Mouse (Mus musculus): ENCODE measurements around the gene Kif20b. TPM values are rescaled to one million over a fixed set of nuclear protein-coding genes. Genes with fewer than 3 reads are reported as not detected.

Kif20b gene
- total and polyA plus RNA-seq, 3 experiments = 21.3 to 173 (median 159) TPM

DNA sequence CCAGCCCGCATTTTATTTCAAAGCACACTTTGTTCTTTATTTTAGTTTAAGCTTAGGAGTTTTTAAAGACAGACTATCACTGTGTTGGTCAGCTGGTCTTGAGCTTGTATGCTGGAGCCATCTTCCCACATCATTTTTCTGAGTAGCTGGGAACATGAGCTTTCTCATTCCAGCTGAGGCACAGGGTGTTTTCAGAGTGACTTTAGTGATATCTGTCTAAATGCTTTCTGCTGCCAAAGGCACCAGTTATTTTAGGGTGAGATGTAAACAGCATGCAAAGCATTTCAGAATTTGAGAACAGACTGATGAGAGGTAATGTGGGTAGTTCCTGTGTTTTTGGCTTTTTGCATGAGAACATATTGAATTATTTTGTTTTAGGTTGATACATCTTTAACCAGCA lies 25.0 kb downstream of the Kif20b start:
- H3K9me3 ChIP-seq (replicated peaks) = no peaks in the 10 kb centered on the region
- no peak overlapping the region for H3K4me3 ChIP-seq (ENCODE audit: low read depth, low read length)
- DNase-seq (ENCODE audit: low spot score) (no peak), ATAC-seq (ENCODE audit: extremely low read depth, insufficient number of reproducible peaks, low FRiP score, poor library complexity, severe bottlenecking) (no peak)
- no peaks in the 10 kb centered on the region for H3K4me1 ChIP-seq (ENCODE audit: insufficient read depth, low read depth, low read length)
- peaks cover 83% of the 10 kb centered on the region for H3K36me3 ChIP-seq (replicated peaks)
- no peak for TF ChIP-seq TAL1 (conservative IDR thresholded peaks at IDR 0.05; ENCODE audit: low read depth, low read length)
- TF ChIP-seq CTCF (IDR thresholded peaks at IDR 0.05; ENCODE audit: low read depth, low read length) = no peak
- TF ChIP-seq POLR2AphosphoS5 (IDR thresholded peaks at IDR 0.05; ENCODE audit: insufficient replicate concordance, low read depth, low read length) = no peak
- TF ChIP-seq GATA2 (IDR thresholded peaks at IDR 0.05; ENCODE audit: borderline replicate concordance, low read depth, low read length) = no peak
- TF ChIP-seq GATA1 (IDR thresholded peaks at IDR 0.05; ENCODE audit: borderline replicate concordance, low read length) = no peak
- no peaks in the 10 kb centered on the region for H3K27me3 ChIP-seq (ENCODE audit: insufficient read depth, low read length)

DNA sequence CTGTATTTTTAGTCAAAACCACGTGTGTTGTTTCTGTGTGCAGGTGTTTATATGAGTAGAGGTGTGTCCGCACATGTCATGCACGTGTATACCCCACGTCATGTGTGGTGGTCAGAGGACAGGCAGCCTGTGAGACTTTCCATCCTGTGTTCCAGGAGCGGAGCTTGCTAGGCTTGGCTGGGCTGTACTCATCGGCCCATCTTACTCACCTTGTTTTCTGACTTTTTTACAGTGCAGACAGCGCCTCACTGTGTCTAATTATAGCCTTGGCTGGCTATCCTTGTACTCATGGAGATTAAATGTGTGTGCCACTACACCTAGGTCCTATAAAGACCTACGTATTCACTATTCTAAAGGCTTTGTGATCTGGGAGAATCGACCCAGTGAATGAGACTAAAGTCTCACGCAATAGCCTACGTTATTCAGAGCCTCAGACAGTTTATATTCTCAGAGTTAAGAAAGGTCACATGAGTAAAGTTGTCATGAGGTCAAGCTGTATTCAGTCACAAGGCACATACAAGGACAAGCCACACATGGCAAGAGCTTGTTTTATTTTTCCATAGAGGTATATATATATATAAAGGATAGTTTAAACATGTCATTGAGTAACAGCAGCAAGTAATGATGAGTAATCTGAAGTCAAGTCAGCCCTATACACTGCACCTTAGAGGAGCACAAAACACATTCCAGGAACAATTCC lies 31.8 kb downstream of the Kif20b start:
- H3K4me3 ChIP-seq (ENCODE audit: low read depth, low read length) = no peak overlapping the region
- no peak for DNase-seq (ENCODE audit: low spot score)
- peaks cover 81% of the 10 kb centered on the region for H3K36me3 ChIP-seq (replicated peaks)
- H3K9me3 ChIP-seq (replicated peaks) = no peaks in the 10 kb centered on the region
- no peaks in the 10 kb centered on the region for H3K4me1 ChIP-seq (ENCODE audit: insufficient read depth, low read depth, low read length)
- ATAC-seq (ENCODE audit: extremely low read depth, insufficient number of reproducible peaks, low FRiP score, poor library complexity, severe bottlenecking) = no peak
- TF ChIP-seq GATA2 (IDR thresholded peaks at IDR 0.05; ENCODE audit: borderline replicate concordance, low read depth, low read length) (no peak), POLR2AphosphoS5 (IDR thresholded peaks at IDR 0.05; ENCODE audit: insufficient replicate concordance, low read depth, low read length) (no peak), TAL1 (conservative IDR thresholded peaks at IDR 0.05; ENCODE audit: low read depth, low read length) (no peak), CTCF (IDR thresholded peaks at IDR 0.05; ENCODE audit: low read depth, low read length) (no peak), GATA1 (IDR thresholded peaks at IDR 0.05; ENCODE audit: borderline replicate concordance, low read length) (no peak)
- H3K27me3 ChIP-seq (ENCODE audit: insufficient read depth, low read length) = no peaks in the 10 kb centered on the region

DNA sequence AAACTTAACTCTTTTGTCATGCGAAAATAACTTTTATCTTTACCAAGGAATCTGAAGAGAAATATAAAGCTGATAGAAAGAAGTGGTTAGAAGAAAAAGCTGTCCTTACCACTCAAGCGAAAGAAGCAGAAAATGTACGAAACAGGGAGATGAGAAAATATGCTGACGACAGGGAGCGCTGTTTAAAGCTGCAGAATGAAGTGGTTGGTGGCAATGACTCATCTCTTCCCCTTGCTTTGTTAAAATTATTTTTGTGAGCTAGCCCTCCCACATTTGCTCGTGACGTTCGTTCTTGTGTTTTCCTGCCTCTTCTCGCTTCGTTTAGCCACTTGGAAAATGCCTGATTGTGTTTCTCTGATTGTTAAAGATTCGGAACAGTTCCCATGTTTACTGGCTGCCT lies 37.2 kb downstream of the Kif20b start:
- Histone ChIP-seq H3K27me3 (ENCODE audit: insufficient read depth, low read length) (no peaks in the 10 kb centered on the region), H3K9me3 (replicated peaks) (no peaks in the 10 kb centered on the region), H3K4me1 (ENCODE audit: insufficient read depth, low read depth, low read length) (no peaks in the 10 kb centered on the region), H3K4me3 (ENCODE audit: low read depth, low read length) (no peak overlapping the region), H3K36me3 (replicated peaks) (peaks cover 85% of the 10 kb centered on the region)
- ATAC-seq (ENCODE audit: extremely low read depth, insufficient number of reproducible peaks, low FRiP score, poor library complexity, severe bottlenecking) (no peak), DNase-seq (ENCODE audit: low spot score) (no peak)
- TF ChIP-seq GATA2 (IDR thresholded peaks at IDR 0.05; ENCODE audit: borderline replicate concordance, low read depth, low read length) (no peak), CTCF (IDR thresholded peaks at IDR 0.05; ENCODE audit: low read depth, low read length) (no peak), TAL1 (conservative IDR thresholded peaks at IDR 0.05; ENCODE audit: low read depth, low read length) (no peak), GATA1 (IDR thresholded peaks at IDR 0.05; ENCODE audit: borderline replicate concordance, low read length) (no peak), POLR2AphosphoS5 (IDR thresholded peaks at IDR 0.05; ENCODE audit: insufficient replicate concordance, low read depth, low read length) (no peak)

DNA sequence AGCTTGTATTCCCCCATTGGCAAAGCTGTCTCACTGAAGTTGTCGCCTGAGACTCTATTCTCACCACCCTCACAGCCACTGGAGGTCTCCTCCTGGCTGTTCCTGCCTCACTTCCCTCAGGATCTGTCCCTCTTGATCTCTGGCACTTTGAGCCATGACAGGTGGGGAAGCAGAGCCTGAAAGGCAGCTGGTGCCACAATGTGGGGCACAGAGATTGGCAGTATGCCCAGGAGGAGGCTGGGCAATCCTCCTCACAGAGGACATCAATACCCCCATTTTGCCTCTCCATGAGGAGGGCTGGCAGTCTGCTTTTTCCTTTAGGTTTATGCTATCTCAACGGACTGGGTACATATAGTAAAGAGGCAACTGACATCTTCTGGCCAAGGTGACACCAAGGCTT lies 62.6 kb downstream of the Kif20b start:
- no peaks in the 10 kb centered on the region for H3K9me3 ChIP-seq (replicated peaks)
- H3K27me3 ChIP-seq (ENCODE audit: insufficient read depth, low read length) = 0 out of 2 replicates have a peak, but pooled peaks cover 4% of the 10 kb centered on the region
- peaks cover 3% of the 10 kb centered on the region; the same call in 1 of the 2 replicates for H3K4me1 ChIP-seq (ENCODE audit: insufficient read depth, low read depth, low read length)
- H3K4me3 ChIP-seq (ENCODE audit: low read depth, low read length) = no peak overlapping the region
- ATAC-seq (ENCODE audit: extremely low read depth, insufficient number of reproducible peaks, low FRiP score, poor library complexity, severe bottlenecking) = no peak
- DNase-seq (ENCODE audit: low spot score) = no peak
- peaks cover 3% of the 10 kb centered on the region for H3K36me3 ChIP-seq (replicated peaks)
- TF ChIP-seq TAL1 (conservative IDR thresholded peaks at IDR 0.05; ENCODE audit: low read depth, low read length) (no peak), POLR2AphosphoS5 (IDR thresholded peaks at IDR 0.05; ENCODE audit: insufficient replicate concordance, low read depth, low read length) (no peak), GATA2 (IDR thresholded peaks at IDR 0.05; ENCODE audit: borderline replicate concordance, low read depth, low read length) (no peak), GATA1 (IDR thresholded peaks at IDR 0.05; ENCODE audit: borderline replicate concordance, low read length) (no peak)

DNA sequence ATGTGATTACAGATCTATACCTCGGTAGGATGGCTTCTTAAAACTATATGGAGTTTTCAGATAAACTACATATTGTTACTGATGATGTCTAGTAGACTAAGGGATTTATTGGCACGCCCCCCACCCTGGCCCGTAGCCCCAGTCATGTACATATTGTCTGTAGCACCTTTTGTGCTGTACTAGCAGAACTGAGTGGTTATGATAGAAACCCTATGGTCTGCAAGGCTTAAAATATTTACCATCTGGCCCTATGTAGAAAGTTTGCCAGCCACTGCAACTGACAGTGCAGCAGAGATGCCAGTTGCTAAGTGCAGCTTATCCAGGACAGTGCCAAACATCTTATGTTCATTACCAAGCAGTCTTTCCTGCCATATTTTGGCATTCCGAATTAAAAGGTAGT lies 68.3 kb downstream of the Kif20b start:
- Histone ChIP-seq H3K4me1 (ENCODE audit: insufficient read depth, low read depth, low read length) (peaks cover 2% of the 10 kb centered on the region; the same call in 1 of the 2 replicates), H3K4me3 (ENCODE audit: low read depth, low read length) (no peak overlapping the region), H3K9me3 (replicated peaks) (no peaks in the 10 kb centered on the region), H3K27me3 (ENCODE audit: insufficient read depth, low read length) (no peaks in the 10 kb centered on the region), H3K36me3 (replicated peaks) (no peaks in the 10 kb centered on the region)
- DNase-seq (ENCODE audit: low spot score) = no peak
- TF ChIP-seq CTCF (IDR thresholded peaks at IDR 0.05; ENCODE audit: low read depth, low read length) = no peak
- TF ChIP-seq TAL1 (conservative IDR thresholded peaks at IDR 0.05; ENCODE audit: low read depth, low read length) = no peak
- no peak for ATAC-seq (ENCODE audit: extremely low read depth, insufficient number of reproducible peaks, low FRiP score, poor library complexity, severe bottlenecking)

DNA sequence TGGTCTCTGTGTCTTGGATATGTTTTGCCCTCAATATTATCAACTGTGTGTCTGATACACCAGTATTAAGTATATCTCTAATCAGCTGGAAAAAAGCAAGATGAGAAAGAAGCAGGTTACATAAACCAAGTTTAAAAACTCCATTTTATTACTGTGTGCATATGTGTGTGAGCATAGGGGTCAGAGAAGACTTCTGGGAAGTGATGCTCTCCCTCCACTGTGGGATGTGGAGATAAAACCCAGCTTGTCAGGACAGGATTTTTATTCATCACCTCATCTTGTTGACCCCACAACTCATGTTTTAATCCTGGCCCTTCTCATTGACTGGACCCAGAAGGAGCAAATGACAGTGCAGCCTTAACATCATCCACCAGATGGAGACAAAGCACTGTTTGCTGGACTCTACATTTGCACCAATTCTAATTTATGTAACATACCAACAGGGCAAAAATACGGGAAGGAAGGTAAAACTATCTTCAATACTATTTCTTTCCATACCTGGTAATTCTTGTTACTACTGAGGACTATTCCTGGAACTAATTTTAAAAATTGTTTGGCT lies 70.9 kb downstream of the Kif20b start:
- no peaks in the 10 kb centered on the region for H3K9me3 ChIP-seq (replicated peaks)
- no peaks in the 10 kb centered on the region for H3K36me3 ChIP-seq (replicated peaks)
- DNase-seq (ENCODE audit: low spot score) = peak; percentile 2
- no peak overlapping the region for H3K4me3 ChIP-seq (ENCODE audit: low read depth, low read length)
- H3K4me1 ChIP-seq (ENCODE audit: insufficient read depth, low read depth, low read length) = peaks cover 2% of the 10 kb centered on the region; the same call in 1 of the 2 replicates
- no peak for TF ChIP-seq GATA1 (IDR thresholded peaks at IDR 0.05; ENCODE audit: borderline replicate concordance, low read length)
- peak; percentile 92 for TF ChIP-seq CTCF (IDR thresholded peaks at IDR 0.05; ENCODE audit: low read depth, low read length)
- TF ChIP-seq POLR2AphosphoS5 (IDR thresholded peaks at IDR 0.05; ENCODE audit: insufficient replicate concordance, low read depth, low read length) = no peak
- TF ChIP-seq GATA2 (IDR thresholded peaks at IDR 0.05; ENCODE audit: borderline replicate concordance, low read depth, low read length) = no peak
- no peak for TF ChIP-seq TAL1 (conservative IDR thresholded peaks at IDR 0.05; ENCODE audit: low read depth, low read length)
- no peaks in the 10 kb centered on the region for H3K27me3 ChIP-seq (ENCODE audit: insufficient read depth, low read length)
- ATAC-seq (ENCODE audit: extremely low read depth, insufficient number of reproducible peaks, low FRiP score, poor library complexity, severe bottlenecking) = peak; percentile 28; the same call in 1 of the 2 replicates
